ENCODE assay signal across 8 mouse cellular contexts in genomic region chr11:58914461-58915028, GRCm38 (mm10). TPM values are rescaled to one million over a fixed set of nuclear protein-coding genes. Genes with fewer than 3 reads are reported as not detected.
A peak's percentile ranks its signal among the peaks of the same experiment; 100 is the strongest.
DNase-seq lines count a peak whose midpoint lies in the region; ATAC-seq and TF ChIP-seq lines count a peak whose summit lies in the region.

No protein-coding gene starts in this region.

- TF ChIP-seq POLR2A in bone marrow macrophage, adult 2 months (IDR thresholded peaks at IDR 0.05; ENCODE audit: borderline replicate concordance, low read depth, low read length): no peak
- no peak for TF ChIP-seq POLR2A in spleen, adult 2 months (IDR thresholded peaks at IDR 0.05; ENCODE audit: low read depth, low read length)

- peak overlapping the region; percentile 40 for H3K4me3 ChIP-seq in bone marrow macrophage, adult 2 months (ENCODE audit: insufficient read depth, low read length)
- peak overlapping the region; percentile 28 for H3K4me3 ChIP-seq in forebrain, embryonic 13.5 days
- H3K4me3 ChIP-seq in kidney, embryonic 14.5 days (ENCODE audit: low read length): peak overlapping the region; percentile 31
- peak overlapping the region; percentile 50; the same call in 1 of the 2 replicates for H3K4me3 ChIP-seq in spleen, adult 2 months (ENCODE audit: extremely low read depth, insufficient read depth, insufficient read length)

- H3K4me1 ChIP-seq in bone marrow macrophage, adult 2 months (ENCODE audit: control insufficient read depth, insufficient read depth, low read length): peaks cover 6% of the 10 kb centered on the region; the same call in 1 of the 2 replicates
- H3K4me1 ChIP-seq in forebrain, embryonic 13.5 days: 0 out of 2 replicates have a peak, but pooled peaks cover 6% of the 10 kb centered on the region
- peaks cover 6% of the 10 kb centered on the region; the same call in 1 of the 2 replicates for H3K4me1 ChIP-seq in kidney, embryonic 14.5 days (ENCODE audit: control insufficient read depth, insufficient read depth, low read length)
- H3K4me1 ChIP-seq in spleen, adult 2 months (ENCODE audit: control insufficient read depth, insufficient read depth, insufficient read length): 0 out of 2 replicates have a peak, but pooled peaks cover 2% of the 10 kb centered on the region

- H3K27ac ChIP-seq in bone marrow macrophage, adult 2 months (ENCODE audit: insufficient read depth, low read depth, low read length): no peak overlapping the region
- no peak overlapping the region for H3K27ac ChIP-seq in forebrain, embryonic 13.5 days
- no peak overlapping the region for H3K27ac ChIP-seq in kidney, embryonic 14.5 days (ENCODE audit: low read depth, low read length)
- peak overlapping the region; percentile 39; the same call in 1 of the 2 replicates for H3K27ac ChIP-seq in spleen, adult 2 months (ENCODE audit: insufficient read depth, low read length)

- peaks cover 6% of the 10 kb centered on the region for H3K27me3 ChIP-seq in forebrain, embryonic 13.5 days
- H3K27me3 ChIP-seq in kidney, embryonic 14.5 days (ENCODE audit: control insufficient read depth, insufficient read depth, low read length): no peaks in the 10 kb centered on the region
- no peaks in the 10 kb centered on the region for H3K27me3 ChIP-seq in spleen, adult 2 months (ENCODE audit: control insufficient read depth, insufficient read depth, low read length)

- no peaks in the 10 kb centered on the region for H3K36me3 ChIP-seq in forebrain, embryonic 13.5 days (ENCODE audit: poor library complexity, severe bottlenecking)
- H3K36me3 ChIP-seq in kidney, embryonic 14.5 days (ENCODE audit: control insufficient read depth, insufficient read depth, low read length): no peaks in the 10 kb centered on the region
- no peaks in the 10 kb centered on the region for H3K36me3 ChIP-seq in spleen, adult 2 months (ENCODE audit: control insufficient read depth, insufficient read depth, low read length)

- no peaks in the 10 kb centered on the region for H3K9me3 ChIP-seq in forebrain, embryonic 13.5 days (replicated peaks)
- no peaks in the 10 kb centered on the region for H3K9me3 ChIP-seq in kidney, embryonic 14.5 days (ENCODE audit: control insufficient read depth, low read length)

- peak; percentile 47; the same call in 1 of the 2 replicates for TF ChIP-seq CTCF in bone marrow macrophage, adult 2 months (IDR thresholded peaks at IDR 0.05; ENCODE audit: low read depth, low read length)
- TF ChIP-seq CTCF in spleen, adult 2 months (IDR thresholded peaks at IDR 0.05; ENCODE audit: extremely low read depth, insufficient read depth, insufficient read length, insufficient replicate concordance): peak; percentile 20; the same call in 1 of the 2 replicates

- 18% methylated on average over 17 of the region's 17 CpGs for WGBS in forebrain, embryonic 13.5 days
- 16% methylated on average over 17 of the region's 17 CpGs for WGBS in kidney, embryonic 14.5 days
- 13% methylated on average over 17 of the region's 17 CpGs for WGBS in spleen, adult 2 months

- no peak for DNase-seq in frontal cortex, postnatal 10 days (ENCODE audit: low spot score in 2 of 2)
- DNase-seq in lung, postnatal 14 days: peak; percentile 34
- no peak for DNase-seq in spleen, adult 2 months (ENCODE audit: low read depth in 1 of 2, low spot score in 2 of 2)
- no peak for DNase-seq in gastrocnemius, adult 8-10 months (ENCODE audit: low spot score in 2 of 2)

- ATAC-seq in frontal cortex, adult (ENCODE audit: low TSS enrichment): peak; percentile 57; the same call in 1 of the 2 replicates
- ATAC-seq in forebrain, embryonic 13.5 days: no peak
- peak; percentile 25; the same call in 1 of the 2 replicates for ATAC-seq in kidney, embryonic 14.5 days (ENCODE audit: low FRiP score, low TSS enrichment)

- peak overlapping the region; percentile 58 for H3K4me2 ChIP-seq in forebrain, embryonic 13.5 days
- H3K4me2 ChIP-seq in kidney, embryonic 14.5 days (replicated peaks; ENCODE audit: low read depth, low read length): peak overlapping the region; percentile 62

- peak overlapping the region; percentile 45 for H3K9ac ChIP-seq in forebrain, embryonic 13.5 days
- peak overlapping the region; percentile 48; the same call in 1 of the 2 replicates for H3K9ac ChIP-seq in kidney, embryonic 14.5 days (ENCODE audit: low read depth, low read length)

RNA-seq across cellular contexts. Expression of gene Btnl10, which starts 3.2 kb away (rescaled TPM):
- polyA plus RNA-seq in bone marrow macrophage, adult 2 months (2012; ENCODE audit: insufficient read depth, insufficient read length, missing spikeins): not detected in 2 replicates
- polyA plus RNA-seq in forebrain, embryonic 13.5 days (2015; fragmentation: Nextera tagmentation; extraction: Ambion mirVana): not detected in 2 replicates
- polyA plus RNA-seq in kidney, embryonic 14.5 days (2014; fragmentation: Nextera tagmentation; extraction: Ambion mirVana): 0.09 TPM in 1 of 2 replicates, not detected in the other
- 14.6 and 14.9 TPM in 2 replicates for polyA plus RNA-seq in spleen, adult 2 months (2012; rRNA removed)
- total RNA-seq in gastrocnemius, adult 8-10 months (2022): not detected

RNA-seq across cellular contexts. Expression of gene Zfp39, which starts 10.5 kb away (rescaled TPM):
- polyA plus RNA-seq in bone marrow macrophage, adult 2 months (2012; ENCODE audit: insufficient read depth, insufficient read length, missing spikeins): 3.3 and 4.0 TPM in 2 replicates
- polyA plus RNA-seq in forebrain, embryonic 13.5 days (2015; fragmentation: Nextera tagmentation; extraction: Ambion mirVana): 4.8 and 4.9 TPM in 2 replicates
- 5.0 and 9.6 TPM in 2 replicates for polyA plus RNA-seq in kidney, embryonic 14.5 days (2014; fragmentation: Nextera tagmentation; extraction: Ambion mirVana)
- polyA plus RNA-seq in spleen, adult 2 months (2012; rRNA removed): 1.2 and 1.3 TPM in 2 replicates
- total RNA-seq in gastrocnemius, adult 8-10 months (2022): 1 to 10 TPM; 2.6 to 4.8 (median 4.1) TPM

RNA-seq across cellular contexts. Expression of gene Rnf187, which starts 24.2 kb away (rescaled TPM):
- 99.5 and 112 TPM in 2 replicates for polyA plus RNA-seq in bone marrow macrophage, adult 2 months (2012; ENCODE audit: insufficient read depth, insufficient read length, missing spikeins)
- polyA plus RNA-seq in forebrain, embryonic 13.5 days (2015; fragmentation: Nextera tagmentation; extraction: Ambion mirVana): 368 and 373 TPM in 2 replicates
- polyA plus RNA-seq in kidney, embryonic 14.5 days (2014; fragmentation: Nextera tagmentation; extraction: Ambion mirVana): 229 and 304 TPM in 2 replicates
- 157 and 230 TPM in 2 replicates for polyA plus RNA-seq in spleen, adult 2 months (2012; rRNA removed)
- total RNA-seq in gastrocnemius, adult 8-10 months (2022): 100 to 1,000 TPM in 2 of 4 experiments, 10 to 100 TPM in 2; 97.5 to 116 (median 100) TPM

RNA-seq across cellular contexts. Expression of gene Hist3h2ba, which starts 34.2 kb away (rescaled TPM):
- polyA plus RNA-seq in bone marrow macrophage, adult 2 months (2012; ENCODE audit: insufficient read depth, insufficient read length, missing spikeins): 1.4 TPM in 1 of 2 replicates, not detected in the other
- polyA plus RNA-seq in forebrain, embryonic 13.5 days (2015; fragmentation: Nextera tagmentation; extraction: Ambion mirVana): 315 and 321 TPM in 2 replicates
- 29.9 and 146 TPM in 2 replicates for polyA plus RNA-seq in kidney, embryonic 14.5 days (2014; fragmentation: Nextera tagmentation; extraction: Ambion mirVana)
- polyA plus RNA-seq in spleen, adult 2 months (2012; rRNA removed): 13.2 and 21.2 TPM in 2 replicates
- 1 to 10 TPM in 1 of 4 experiments, under 1 TPM in 1, not detected in 2; 0.52 to 1.2 TPM for total RNA-seq in gastrocnemius, adult 8-10 months (2022)

RNA-seq across cellular contexts. Expression of gene Hist3h2a, which starts 39.9 kb away (rescaled TPM):
- polyA plus RNA-seq in bone marrow macrophage, adult 2 months (2012; ENCODE audit: insufficient read depth, insufficient read length, missing spikeins): 32.0 and 37.9 TPM in 2 replicates
- 126 and 132 TPM in 2 replicates for polyA plus RNA-seq in forebrain, embryonic 13.5 days (2015; fragmentation: Nextera tagmentation; extraction: Ambion mirVana)
- 31.8 and 32.7 TPM in 2 replicates for polyA plus RNA-seq in kidney, embryonic 14.5 days (2014; fragmentation: Nextera tagmentation; extraction: Ambion mirVana)
- 14.8 and 20.0 TPM in 2 replicates for polyA plus RNA-seq in spleen, adult 2 months (2012; rRNA removed)
- 10 to 100 TPM in 3 of 4 experiments, 1 to 10 TPM in 1; 8.9 to 14.8 (median 11.5) TPM for total RNA-seq in gastrocnemius, adult 8-10 months (2022)

Comparison
In these comparisons a context has a peak if more than half of its experiments do, and no peak if none do; other contexts are left out.
1. RNA of gene Btnl10, which starts 3.2 kb away (polyA plus RNA-seq): 14.6 to 14.9 TPM in spleen, adult 2 months; not detected in forebrain, embryonic 13.5 days, not detected in bone marrow macrophage, adult 2 months and 0.09 TPM in kidney, embryonic 14.5 days; every median in the first group is over 10 times any median in the second.
2. Peak in every context shown above with its lines, with median percentiles within 50 percentile points of each other: H3K4me3 ChIP-seq.